Mouse (Mus musculus): Measurements from ENCODE around the gene Tbc1d19. TPM values are rescaled to one million over a fixed set of nuclear protein-coding genes. Genes with fewer than 3 reads are reported as not detected.

Gene Tbc1d19
- total and polyA plus RNA-seq, 2 experiments from 2014 or later, result 20.8 to 25.1 TPM

DNA sequence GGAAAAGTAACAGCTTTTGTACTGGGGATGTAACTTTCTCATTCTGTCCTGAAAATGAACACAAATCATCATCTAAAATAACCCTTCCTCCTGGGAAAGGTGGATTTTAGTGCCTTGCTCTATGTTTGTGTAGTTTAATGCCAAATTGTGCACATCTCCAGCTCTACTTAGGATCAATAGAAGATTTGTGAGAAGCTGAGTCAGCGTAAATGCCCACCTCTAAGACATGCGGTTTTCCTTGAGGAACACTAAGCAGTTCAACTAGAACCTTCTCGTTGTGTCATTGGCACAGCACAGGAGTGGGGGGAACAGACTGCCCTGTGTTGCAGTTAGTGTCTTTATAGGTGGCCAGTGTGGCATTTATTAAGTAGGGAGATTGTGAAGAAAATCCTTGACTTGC lies 65.6 kb downstream of the Tbc1d19 start:
- WGBS, result 92% methylated on average over 3 of the region's 3 CpGs
- no peak for ATAC-seq (ENCODE audit: insufficient read depth, low read depth)

DNA sequence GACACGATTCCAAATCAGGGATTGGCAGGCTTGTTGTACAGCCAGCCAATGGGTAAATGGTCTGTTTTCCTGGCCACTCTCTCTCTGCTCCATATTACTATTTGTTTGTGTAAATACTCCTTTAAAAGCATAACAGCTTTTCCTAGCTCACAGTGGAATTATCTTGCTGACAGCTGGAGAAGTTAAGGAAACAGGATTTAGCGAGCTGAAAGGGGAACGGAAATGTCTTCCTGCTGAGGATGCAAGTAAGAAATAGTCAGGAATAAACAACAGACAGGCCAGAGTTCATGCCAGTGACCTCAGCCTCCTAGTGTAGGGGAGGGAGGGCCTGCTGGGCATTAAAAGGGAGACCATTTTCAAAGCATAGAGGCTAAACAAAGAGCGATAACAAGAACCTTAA lies 71.3 kb downstream of the Tbc1d19 start:
- H3K27ac ChIP-seq (ENCODE audit: low read depth), result peak overlapping the region; percentile 47
- no peaks in the 10 kb centered on the region for H3K27me3 ChIP-seq (ENCODE audit: control insufficient read depth, insufficient read depth, low read length)
- H3K36me3 ChIP-seq (replicated peaks; ENCODE audit: control insufficient read depth, insufficient read depth, low read length), result peaks cover 10% of the 10 kb centered on the region; the same call in 1 of the 2 replicates
- ATAC-seq (ENCODE audit: insufficient read depth, low read depth), result no peak
- no peaks in the 10 kb centered on the region; the same call in 1 of the 2 replicates for H3K4me1 ChIP-seq (ENCODE audit: control insufficient read depth, insufficient read depth)
- no peak overlapping the region for H3K4me2 ChIP-seq (ENCODE audit: low read depth, low read length)
- 52% methylated on average over 4 of the region's 4 CpGs for WGBS
- TF ChIP-seq CTCF (IDR thresholded peaks at IDR 0.05; ENCODE audit: low read depth), result no peak
- no peak for TF ChIP-seq EP300 (IDR thresholded peaks at IDR 0.05; ENCODE audit: low read depth)
- no peaks in the 10 kb centered on the region for H3K9me3 ChIP-seq (replicated peaks; ENCODE audit: control insufficient read depth, low read length)
- H3K9ac ChIP-seq (replicated peaks; ENCODE audit: low read depth, low read length), result no peak overlapping the region
- H3K4me3 ChIP-seq (ENCODE audit: low read depth, low read length), result no peak overlapping the region
- DNase-seq (ENCODE audit: low spot score), result peak; percentile 34

More for the DNA sequence above, 65.6 kb downstream of the Tbc1d19 start:
- Histone ChIP-seq H3K27me3 (ENCODE audit: control insufficient read depth, insufficient read depth, low read length) (no peaks in the 10 kb centered on the region), H3K4me2 (ENCODE audit: low read depth, low read length) (no peak overlapping the region), H3K36me3 (replicated peaks; ENCODE audit: control insufficient read depth, insufficient read depth, low read length) (peaks cover 18% of the 10 kb centered on the region), H3K4me1 (ENCODE audit: control insufficient read depth, insufficient read depth) (no peaks in the 10 kb centered on the region), H3K9me3 (replicated peaks; ENCODE audit: control insufficient read depth, low read length) (no peaks in the 10 kb centered on the region), H3K27ac (ENCODE audit: low read depth) (no peak overlapping the region), H3K4me3 (ENCODE audit: low read depth, low read length) (no peak overlapping the region), H3K9ac (replicated peaks; ENCODE audit: low read depth, low read length) (no peak overlapping the region)
- TF ChIP-seq CTCF (IDR thresholded peaks at IDR 0.05; ENCODE audit: low read depth) (no peak), EP300 (IDR thresholded peaks at IDR 0.05; ENCODE audit: low read depth) (no peak)
- DNase-seq (ENCODE audit: low spot score), result no peak

DNA sequence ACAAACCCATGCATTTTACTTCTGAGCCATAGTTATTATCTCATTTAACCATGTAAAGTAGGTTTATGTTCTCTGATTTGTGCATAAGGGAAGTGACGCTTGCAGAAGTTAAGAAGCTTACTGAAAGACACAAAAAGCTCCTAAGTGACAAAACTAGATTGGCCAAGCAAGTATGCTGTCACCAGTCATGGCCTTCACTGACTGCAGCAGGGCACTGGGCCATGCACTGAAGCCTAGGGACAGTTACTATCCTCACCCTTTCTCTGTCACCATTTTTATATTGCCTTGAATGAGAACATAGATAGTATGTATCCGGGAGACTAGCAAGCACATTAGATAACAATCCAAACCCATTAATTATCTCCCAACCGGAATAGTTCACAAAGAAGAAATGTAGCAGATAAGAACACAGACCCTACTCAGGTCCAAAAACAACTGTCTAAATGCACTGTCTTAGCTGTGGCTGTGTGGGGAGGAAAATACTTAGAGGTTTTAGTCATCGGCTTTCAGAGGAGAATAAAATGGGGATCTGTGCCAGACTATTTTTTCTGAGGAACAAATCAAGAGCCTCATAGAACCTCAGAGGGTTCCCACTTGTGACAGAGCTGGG lies 72.1 kb downstream of the Tbc1d19 start:
- no peaks in the 10 kb centered on the region for H3K27me3 ChIP-seq (ENCODE audit: control insufficient read depth, insufficient read depth, low read length)
- DNase-seq (ENCODE audit: low spot score) (no peak), ATAC-seq (ENCODE audit: insufficient read depth, low read depth) (peak; percentile 49; the same call in 1 of the 2 replicates)
- no peak overlapping the region for H3K4me3 ChIP-seq (ENCODE audit: low read depth, low read length)
- H3K4me1 ChIP-seq (ENCODE audit: control insufficient read depth, insufficient read depth), result no peaks in the 10 kb centered on the region; the same call in 1 of the 2 replicates
- H3K4me2 ChIP-seq (ENCODE audit: low read depth, low read length), result no peak overlapping the region
- TF ChIP-seq CTCF (IDR thresholded peaks at IDR 0.05; ENCODE audit: low read depth) (no peak), EP300 (IDR thresholded peaks at IDR 0.05; ENCODE audit: low read depth) (no peak)
- H3K9me3 ChIP-seq (replicated peaks; ENCODE audit: control insufficient read depth, low read length), result no peaks in the 10 kb centered on the region
- H3K9ac ChIP-seq (replicated peaks; ENCODE audit: low read depth, low read length), result no peak overlapping the region
- 24% methylated on average over 4 of the region's 4 CpGs for WGBS
- H3K36me3 ChIP-seq (replicated peaks; ENCODE audit: control insufficient read depth, insufficient read depth, low read length), result peaks cover 7% of the 10 kb centered on the region; the same call in 1 of the 2 replicates
- peak overlapping the region; percentile 47 for H3K27ac ChIP-seq (ENCODE audit: low read depth)

DNA sequence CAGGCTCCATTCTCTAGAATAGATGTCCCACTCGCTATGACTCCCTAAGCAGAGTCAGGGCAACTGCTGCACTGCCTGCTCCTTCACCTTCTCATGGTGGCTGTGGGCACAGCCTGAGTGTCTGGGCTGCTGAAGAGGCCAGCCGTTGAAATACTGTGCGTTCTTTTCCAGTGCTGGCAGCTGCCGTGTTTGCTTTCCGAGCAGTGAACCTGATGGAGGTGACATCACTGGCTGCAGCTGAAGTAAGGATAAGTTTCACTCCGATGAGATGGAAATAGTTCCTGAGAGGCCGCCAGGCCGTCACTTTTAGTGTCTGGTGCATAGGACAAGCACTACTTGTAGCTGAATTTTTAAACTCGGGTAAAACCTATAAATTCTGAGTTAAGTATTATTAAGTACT lies 92.0 kb downstream of the Tbc1d19 start:
- Histone ChIP-seq H3K4me1 (ENCODE audit: control insufficient read depth, insufficient read depth) (no peaks in the 10 kb centered on the region), H3K4me2 (ENCODE audit: low read depth, low read length) (no peak overlapping the region; the same call in 1 of the 2 replicates), H3K36me3 (replicated peaks; ENCODE audit: control insufficient read depth, insufficient read depth, low read length) (peaks cover 17% of the 10 kb centered on the region), H3K4me3 (ENCODE audit: low read depth, low read length) (no peak overlapping the region), H3K27me3 (ENCODE audit: control insufficient read depth, insufficient read depth, low read length) (no peaks in the 10 kb centered on the region), H3K9me3 (replicated peaks; ENCODE audit: control insufficient read depth, low read length) (no peaks in the 10 kb centered on the region), H3K27ac (ENCODE audit: low read depth) (0 out of 2 replicates have a peak overlapping the region, but pooled peaks have one; percentile 25), H3K9ac (replicated peaks; ENCODE audit: low read depth, low read length) (no peak overlapping the region)
- WGBS, result 39% methylated on average over 9 of the region's 9 CpGs
- DNase-seq (ENCODE audit: low spot score), result no peak
- TF ChIP-seq CTCF (IDR thresholded peaks at IDR 0.05; ENCODE audit: low read depth) (no peak), EP300 (IDR thresholded peaks at IDR 0.05; ENCODE audit: low read depth) (no peak)
- ATAC-seq (ENCODE audit: insufficient read depth, low read depth), result peak; percentile 55

DNA sequence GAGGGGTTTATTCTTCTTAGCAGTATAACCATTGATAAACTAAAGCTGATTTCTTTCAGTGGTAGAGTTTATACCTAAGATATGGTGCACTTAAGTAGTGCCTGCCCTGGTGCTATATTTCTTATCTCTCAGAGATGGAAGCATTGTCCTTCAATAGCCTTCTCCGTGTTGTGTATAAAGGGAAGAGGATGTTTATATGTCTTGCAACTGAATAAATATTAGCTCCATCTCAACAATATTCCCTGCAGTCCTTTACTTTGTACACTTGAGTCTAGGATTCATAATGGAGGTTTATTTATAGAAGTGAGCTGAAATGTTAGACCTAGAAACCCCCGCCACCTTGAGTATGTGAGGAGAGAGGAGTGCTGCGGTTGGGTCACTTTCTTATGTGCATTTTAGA lies 93.4 kb downstream of the Tbc1d19 start:
- ATAC-seq (ENCODE audit: insufficient read depth, low read depth) (no peak), DNase-seq (ENCODE audit: low spot score) (no peak)
- TF ChIP-seq EP300 (IDR thresholded peaks at IDR 0.05; ENCODE audit: low read depth) (no peak), CTCF (IDR thresholded peaks at IDR 0.05; ENCODE audit: low read depth) (no peak)
- no peaks in the 10 kb centered on the region for H3K4me1 ChIP-seq (ENCODE audit: control insufficient read depth, insufficient read depth)
- H3K9me3 ChIP-seq (replicated peaks; ENCODE audit: control insufficient read depth, low read length), result no peaks in the 10 kb centered on the region
- no peak overlapping the region for H3K9ac ChIP-seq (replicated peaks; ENCODE audit: low read depth, low read length)
- H3K27ac ChIP-seq (ENCODE audit: low read depth), result no peak overlapping the region
- peaks cover 9% of the 10 kb centered on the region for H3K36me3 ChIP-seq (replicated peaks; ENCODE audit: control insufficient read depth, insufficient read depth, low read length)
- WGBS, result 53% methylated on average over 3 of the region's 3 CpGs
- H3K27me3 ChIP-seq (ENCODE audit: control insufficient read depth, insufficient read depth, low read length), result no peaks in the 10 kb centered on the region
- H3K4me2 ChIP-seq (ENCODE audit: low read depth, low read length), result no peak overlapping the region
- no peak overlapping the region for H3K4me3 ChIP-seq (ENCODE audit: low read depth, low read length)

DNA sequence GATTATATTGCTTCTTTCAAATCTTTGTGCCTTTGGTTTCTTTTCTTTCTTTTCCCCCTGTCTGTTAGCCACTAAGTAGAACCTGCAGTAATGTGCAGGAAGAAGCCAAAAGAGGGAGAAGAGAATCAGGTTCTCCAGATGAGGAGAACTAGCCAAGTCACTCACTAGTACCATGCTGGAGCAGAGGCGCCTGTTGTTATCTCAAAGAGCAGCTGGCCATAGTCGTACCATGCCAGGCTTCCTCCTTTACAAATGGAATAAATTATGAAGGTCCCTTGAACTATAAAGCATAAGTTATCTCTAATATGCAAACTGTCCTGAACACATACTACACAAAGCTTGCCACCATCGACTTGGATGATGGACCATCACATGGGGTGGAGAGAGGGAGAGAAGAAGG lies 99.8 kb downstream of the Tbc1d19 start:
- Histone ChIP-seq H3K4me3 (ENCODE audit: low read depth, low read length) (no peak overlapping the region), H3K4me2 (ENCODE audit: low read depth, low read length) (no peak overlapping the region), H3K27ac (ENCODE audit: low read depth) (no peak overlapping the region), H3K9me3 (replicated peaks; ENCODE audit: control insufficient read depth, low read length) (peaks cover 4% of the 10 kb centered on the region; the same call in 1 of the 2 replicates), H3K9ac (replicated peaks; ENCODE audit: low read depth, low read length) (no peak overlapping the region), H3K4me1 (ENCODE audit: control insufficient read depth, insufficient read depth) (no peaks in the 10 kb centered on the region), H3K27me3 (ENCODE audit: control insufficient read depth, insufficient read depth, low read length) (no peaks in the 10 kb centered on the region), H3K36me3 (replicated peaks; ENCODE audit: control insufficient read depth, insufficient read depth, low read length) (no peaks in the 10 kb centered on the region)
- ATAC-seq (ENCODE audit: insufficient read depth, low read depth) (no peak), DNase-seq (ENCODE audit: low spot score) (no peak)
- TF ChIP-seq EP300 (IDR thresholded peaks at IDR 0.05; ENCODE audit: low read depth), result no peak
- WGBS, result 86% methylated on average over 3 of the region's 3 CpGs
